Mouse (Mus musculus) cerebellum, adult 11 months (tissue): Measurements from ENCODE around the gene Gm20388.

ENCODE experiments used
- DNase-seq: peaks from one replicate; pipeline ENCODE4 v3.0.0; 2022

Gene Gm20388

DNA sequence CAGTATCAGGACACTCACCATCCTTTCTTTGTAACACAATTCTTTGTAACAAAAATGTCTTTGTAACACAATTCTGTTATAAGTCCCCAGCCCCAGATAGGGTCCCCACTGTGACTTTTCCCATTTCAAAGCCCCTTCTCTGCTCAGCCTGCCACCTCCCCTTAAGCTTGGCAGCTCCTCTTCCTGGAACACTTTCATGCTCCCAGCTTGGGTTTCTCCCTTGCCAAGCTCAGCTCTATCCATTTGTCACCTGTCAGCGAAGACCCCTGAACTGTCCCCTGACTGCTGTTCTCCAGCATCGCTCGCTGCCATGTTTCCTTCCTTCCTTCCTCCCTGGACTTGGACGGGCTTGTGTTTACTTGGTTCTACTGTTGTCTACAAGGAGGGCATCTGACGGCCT is 2447.0 kb downstream of the Gm20388 start:
- DNase-seq, result no peak

GRCm38 (mm10) chr8:122359111-122359775 is 2448.6 kb downstream of the Gm20388 start:
- DNase-seq, result no peak

- DNase-seq, result no peak
Measured at GRCm38 (mm10) chr8:122360696-122361416, 2450.2 kb downstream of the Gm20388 start, which contains the start of gene Trhr2. Gene Trhr2 (minus strand): TSS chr8:122360746.

DNA sequence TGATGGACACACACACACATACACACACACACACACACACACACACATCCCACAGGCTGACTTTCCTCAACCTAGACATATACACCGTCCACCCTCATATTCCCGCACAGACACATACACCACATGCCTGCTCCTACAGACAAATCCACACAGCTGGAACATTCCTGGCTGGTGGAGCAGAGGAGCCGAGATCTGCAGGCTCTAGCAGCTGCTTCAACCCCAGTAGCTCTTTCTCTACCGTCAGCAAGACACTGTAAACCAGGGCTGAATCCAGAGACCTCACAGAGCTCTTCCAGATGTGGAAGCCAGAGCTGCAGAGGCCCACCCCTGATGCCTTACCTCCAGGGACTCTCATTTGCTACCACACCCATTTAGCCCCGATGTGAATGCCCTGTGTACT is 2451.6 kb downstream of the Gm20388 start:
- no peak for DNase-seq

DNA sequence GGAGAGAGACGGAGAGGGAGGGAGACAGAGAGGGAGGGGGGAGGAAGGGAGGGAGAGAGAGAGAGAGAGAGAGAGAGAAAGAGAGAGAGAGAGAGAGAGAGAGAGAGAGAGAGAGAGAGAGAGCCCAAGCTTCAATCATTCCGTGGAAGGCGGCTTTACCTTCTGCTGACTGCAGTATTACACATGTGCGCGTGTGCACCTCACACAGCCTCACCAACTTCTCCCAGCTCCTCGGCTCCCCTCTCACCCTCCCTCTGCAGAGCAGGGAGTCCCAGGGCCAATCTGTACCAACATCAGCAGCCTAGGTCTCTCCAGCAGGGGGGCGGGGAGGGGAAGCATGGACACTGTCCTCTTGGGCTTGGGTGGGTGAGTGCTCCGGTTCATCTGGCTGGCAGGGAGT is 2452.3 kb downstream of the Gm20388 start:
- no peak for DNase-seq

DNA sequence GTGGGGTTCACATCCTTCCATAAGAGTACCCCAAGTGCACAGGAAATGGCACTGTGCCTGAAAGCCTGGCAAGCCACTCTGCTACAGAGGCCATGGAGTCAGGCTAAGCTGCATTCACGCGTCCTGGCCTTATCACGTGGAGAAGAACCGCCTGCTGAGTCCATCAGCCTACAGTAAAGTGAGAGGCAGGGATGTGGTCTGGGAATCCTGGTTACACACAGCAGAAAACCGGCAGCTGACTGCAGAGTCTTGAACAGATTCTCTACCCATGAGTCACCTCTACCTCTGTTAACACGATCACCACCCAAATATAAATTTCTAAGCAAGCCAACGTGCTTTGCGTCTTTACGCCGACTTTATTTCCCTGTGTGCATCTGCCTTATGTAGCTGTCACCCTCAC is 2457.9 kb downstream of the Gm20388 start:
- DNase-seq, result no peak

- peak; percentile 48 for DNase-seq
Measured at GRCm38 (mm10) chr8:122369665-122370064, 2459.0 kb downstream of the Gm20388 start.

DNA sequence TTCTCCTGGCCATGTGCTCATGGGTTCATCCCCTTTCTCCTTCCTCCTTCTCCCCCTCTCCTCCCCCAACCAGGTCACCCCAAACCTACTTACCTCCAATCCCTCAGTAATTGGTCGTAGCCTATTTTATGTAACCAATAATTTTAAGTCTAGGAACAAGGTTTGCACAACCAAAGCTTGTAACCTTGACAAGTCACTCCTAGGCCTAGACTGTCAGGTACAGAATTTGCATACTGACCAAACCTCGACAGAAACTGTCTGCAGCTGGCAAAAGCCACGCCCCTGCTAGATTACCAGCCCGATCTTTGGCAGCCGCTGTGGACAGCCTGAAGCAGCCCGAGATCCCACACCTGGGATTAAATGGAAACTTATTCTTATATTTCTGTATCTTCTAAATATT is 2461.1 kb downstream of the Gm20388 start:
- DNase-seq, result no peak

GRCm38 (mm10) chr8:122375320-122375719 is 2464.7 kb downstream of the Gm20388 start:
- DNase-seq, result no peak

- DNase-seq, result no peak
Measured at GRCm38 (mm10) chr8:122375751-122376364, 2465.2 kb downstream of the Gm20388 start.

DNA sequence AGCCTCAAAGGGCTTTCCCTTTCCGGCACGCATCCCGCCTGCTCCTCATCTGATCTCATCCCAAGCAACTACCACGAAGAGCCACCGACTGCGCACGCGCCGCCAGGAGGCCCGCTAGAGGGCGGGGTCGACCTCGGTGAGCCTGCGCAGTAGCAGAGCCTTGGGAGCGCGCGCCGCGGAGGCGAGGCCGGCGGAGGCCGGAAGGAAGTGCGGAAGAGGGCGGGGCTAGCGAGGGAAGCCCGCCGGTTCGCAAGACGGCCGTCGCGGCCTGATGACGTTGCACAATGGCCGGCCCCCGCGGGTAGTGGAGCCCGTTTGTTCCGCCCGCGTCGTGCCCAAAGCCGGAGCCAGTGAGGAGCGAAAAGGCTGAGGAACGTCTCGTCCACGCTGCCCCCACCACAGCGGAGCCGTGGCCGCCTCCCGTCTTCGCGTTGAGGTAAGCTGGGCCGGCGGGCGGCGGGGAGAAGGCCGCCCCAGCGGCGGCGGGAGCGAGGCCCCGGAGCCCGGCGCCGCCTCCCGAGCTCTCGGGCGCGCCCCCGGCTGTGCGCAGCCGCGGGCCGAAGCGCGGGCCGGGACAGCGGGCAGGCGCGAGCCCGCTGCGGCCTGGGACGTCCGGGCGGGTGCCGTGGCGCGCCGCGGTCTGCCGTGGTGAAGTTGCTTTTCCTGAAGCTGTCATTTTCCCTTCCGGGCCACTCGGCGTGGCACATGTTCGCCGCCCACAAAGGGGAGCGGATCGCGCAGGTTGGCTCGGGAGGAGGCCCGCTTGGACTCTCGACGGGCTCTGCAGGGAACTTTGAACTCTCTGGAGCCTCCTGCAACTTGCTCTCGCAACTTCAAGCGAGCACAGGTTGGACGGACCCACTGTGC is 2466.0 kb downstream of the Gm20388 start, which contains the start of gene Zc3h18:
Zc3h18 (plus strand) TSS at position 245 of the 867 bp plus-strand sequence.
- DNase-seq, result peak; percentile 100

- no peak for DNase-seq
Measured at GRCm38 (mm10) chr8:122383039-122383438, 2472.4 kb downstream of the Gm20388 start.

GRCm38 (mm10) chr8:122389357-122389756 is 2478.7 kb downstream of the Gm20388 start:
- DNase-seq, result no peak

DNA sequence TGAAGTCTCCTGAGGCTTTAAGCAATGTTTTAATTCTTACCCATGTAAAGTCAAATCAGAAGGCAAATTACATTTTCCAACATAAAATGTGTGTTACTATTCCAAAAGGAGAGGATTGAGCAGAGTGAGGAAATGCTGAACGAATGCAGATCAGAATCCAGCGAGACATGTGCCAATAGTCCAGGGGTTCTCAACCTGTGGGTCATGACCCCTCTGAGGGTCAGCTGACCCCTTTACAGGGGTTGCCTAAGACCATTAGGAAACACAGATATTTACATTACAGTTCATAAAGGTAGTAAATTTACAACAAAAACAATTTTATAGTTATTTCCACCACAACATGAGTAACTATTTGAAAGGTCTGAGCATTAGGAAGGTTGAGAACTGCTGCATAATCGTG is 2480.1 kb downstream of the Gm20388 start:
- DNase-seq, result no peak

DNA sequence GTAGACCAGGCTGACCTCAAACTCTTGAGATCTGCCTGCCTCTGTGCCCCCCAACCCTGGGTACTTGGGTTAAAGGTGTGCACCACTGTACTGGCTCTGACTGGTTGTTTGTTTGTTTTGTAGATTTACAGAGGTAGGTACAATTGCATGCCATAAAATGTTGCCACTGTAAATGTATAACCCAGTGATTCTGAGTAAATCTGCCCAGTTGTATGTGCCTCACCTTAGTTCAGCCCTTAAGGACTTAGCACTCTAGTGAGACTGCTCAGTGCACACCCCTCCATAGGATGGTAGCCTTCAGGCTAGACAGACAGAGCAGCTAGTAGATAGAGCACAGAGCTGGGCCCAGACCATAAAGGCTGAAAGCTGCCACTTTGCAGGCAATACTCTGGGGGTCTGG is 2483.1 kb downstream of the Gm20388 start:
- no peak for DNase-seq

DNA sequence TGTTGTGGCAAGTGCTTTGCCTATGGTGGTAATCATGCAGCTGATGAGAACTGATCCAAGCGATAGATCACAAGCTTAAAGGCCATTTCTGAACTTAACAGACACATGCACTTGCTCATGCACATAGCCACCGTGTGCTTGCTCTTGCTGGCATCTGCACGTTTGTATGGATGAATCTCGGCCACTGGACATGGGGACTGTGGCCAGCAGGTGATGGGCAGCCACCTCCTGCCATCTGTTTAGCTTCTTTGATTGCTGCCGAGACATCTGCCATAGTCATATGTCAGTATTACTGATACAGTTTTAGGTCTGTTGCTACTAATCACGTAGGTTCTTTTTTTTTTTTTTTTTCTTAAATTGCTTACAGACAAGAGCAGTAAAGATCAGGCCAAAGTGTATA is 2484.7 kb downstream of the Gm20388 start:
- peak; percentile 52 for DNase-seq

DNA sequence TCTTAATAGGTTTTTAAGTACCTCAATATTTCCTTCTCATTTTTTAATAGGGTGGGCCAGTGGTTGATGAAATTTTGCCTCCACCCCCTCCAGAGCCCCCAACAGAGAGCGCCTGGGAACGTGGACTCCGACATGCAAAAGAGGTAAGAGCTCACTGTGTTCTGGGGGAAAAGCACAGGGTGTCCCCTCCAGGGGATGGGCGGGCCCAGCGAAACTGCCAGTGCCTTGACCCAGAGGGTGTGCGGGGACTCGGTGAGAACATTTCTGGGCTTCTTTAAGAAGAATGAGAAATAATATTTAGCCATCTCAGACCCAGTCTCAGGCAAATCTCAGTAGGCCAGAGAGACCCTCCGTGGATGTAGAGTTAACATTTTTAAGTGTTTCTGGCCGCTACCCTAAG is 2487.5 kb downstream of the Gm20388 start:
- no peak for DNase-seq

DNA sequence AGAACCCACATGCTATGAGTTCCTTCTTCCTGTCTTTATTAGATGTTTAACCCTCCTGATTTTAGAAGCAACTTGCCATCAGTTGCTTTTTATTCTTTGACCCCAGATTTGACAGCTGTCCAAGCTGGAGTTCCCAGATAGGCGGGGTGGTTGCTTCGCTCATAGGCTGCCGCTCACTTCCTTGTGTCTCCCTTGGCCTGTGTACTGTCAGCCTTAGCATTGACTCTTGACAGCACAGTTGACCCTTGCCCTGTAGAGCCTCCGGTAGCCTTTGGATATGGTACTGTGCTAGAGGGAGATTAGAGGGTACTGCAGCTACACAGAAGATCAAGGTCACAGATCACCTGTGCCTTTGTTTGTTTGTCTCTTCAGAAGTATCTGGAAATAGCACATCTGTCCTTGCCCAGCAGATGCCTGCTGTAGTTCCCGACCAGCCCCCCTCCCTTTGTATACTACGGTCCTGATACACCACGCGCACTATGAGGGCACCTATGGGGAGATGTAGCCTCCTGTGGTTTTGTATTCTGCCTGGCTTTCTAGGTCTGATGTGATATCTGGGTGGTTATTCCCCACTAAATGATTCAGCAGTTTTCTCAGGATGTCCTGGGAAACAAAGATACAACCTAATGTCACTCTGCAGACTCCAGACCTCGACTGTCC is 2494.6 kb downstream of the Gm20388 start:
- DNase-seq, result no peak

GRCm38 (mm10) chr8:122407678-122408077 is 2497.0 kb downstream of the Gm20388 start:
- no peak for DNase-seq

- no peak for DNase-seq
Measured at GRCm38 (mm10) chr8:122414311-122414710, 2503.7 kb downstream of the Gm20388 start.

DNA sequence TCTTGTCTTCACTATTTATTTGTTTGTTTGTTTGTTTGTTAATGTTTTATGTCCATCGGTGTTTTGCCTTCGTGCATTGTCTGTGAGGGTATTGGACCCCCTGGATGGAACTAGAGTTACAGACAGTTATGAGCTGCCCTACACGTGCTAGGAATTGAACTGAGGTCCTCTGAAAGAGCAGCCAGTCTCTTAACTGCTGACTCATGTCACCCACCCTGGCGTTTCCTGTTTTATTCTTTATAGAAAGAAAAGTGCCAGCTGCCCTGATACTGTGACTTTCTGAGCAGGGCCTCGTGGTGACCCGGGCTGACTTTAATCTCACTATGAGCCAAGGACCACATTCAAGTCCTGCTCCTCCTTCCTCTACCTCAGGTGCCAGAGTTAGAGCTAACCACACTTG is 2504.9 kb downstream of the Gm20388 start:
- DNase-seq, result no peak

GRCm38 (mm10) chr8:122419881-122420555 is 2509.4 kb downstream of the Gm20388 start:
- DNase-seq, result no peak
